Mouse (Mus musculus): ENCODE measurements around the gene Aoc3.

- TF ChIP-seq POLR2A (IDR thresholded peaks at IDR 0.05; ENCODE audit: low read depth, low read length) (no peak), CTCF (IDR thresholded peaks at IDR 0.05; ENCODE audit: extremely low read depth, insufficient read length, insufficient replicate concordance, low read depth, low read length) (no peak)
Measured at GRCm38 (mm10) chr11:101374421-101374938, 44.1 kb downstream of the Aoc3 start.
